Mouse (Mus musculus): ENCODE data around the gene Cuzd1. TPM values are rescaled to one million over a fixed set of nuclear protein-coding genes. Genes with fewer than 3 reads are reported as not detected.

Cuzd1 gene
- not detected for total RNA-seq (2023)

GRCm38 (mm10) chr7:131322192-131322591, at the start of gene Cuzd1:
Cuzd1 (minus strand) TSS chr7:131322292.

GRCm38 (mm10) chr7:131370648-131371469, 48.8 kb upstream of the Cuzd1 start, which contains the start of gene Pstk:
Pstk (plus strand) TSS chr7:131371141.

GRCm38 (mm10) chr7:131362615-131363300, 40.7 kb upstream of the Cuzd1 start, which contains the start of gene 2310057M21Rik:
2310057M21Rik (minus strand) TSS chr7:131362759.

DNA sequence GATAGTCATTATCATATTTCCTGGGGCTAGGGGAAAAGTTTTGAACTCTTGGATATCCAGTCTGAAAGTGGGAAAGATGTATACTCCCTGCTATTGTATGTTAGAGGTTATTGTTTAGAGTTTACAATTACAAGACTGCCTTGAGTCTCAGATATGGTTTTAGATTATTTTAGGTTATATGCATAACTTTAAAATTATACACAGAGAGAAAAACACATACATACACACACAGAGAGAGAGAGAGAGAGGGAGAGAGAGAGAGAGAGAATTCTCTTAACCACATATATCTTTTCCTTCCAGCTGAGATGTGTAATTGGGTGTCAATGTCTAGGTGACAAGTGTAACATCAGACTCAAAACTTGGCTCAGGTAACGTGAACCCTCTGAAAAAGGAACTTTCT, 11.5 kb upstream of the Cuzd1 start, which contains the start of gene Fam24a:
Gene Fam24a (plus strand): TSS at position 301 of the 400 bp plus-strand sequence.

DNA sequence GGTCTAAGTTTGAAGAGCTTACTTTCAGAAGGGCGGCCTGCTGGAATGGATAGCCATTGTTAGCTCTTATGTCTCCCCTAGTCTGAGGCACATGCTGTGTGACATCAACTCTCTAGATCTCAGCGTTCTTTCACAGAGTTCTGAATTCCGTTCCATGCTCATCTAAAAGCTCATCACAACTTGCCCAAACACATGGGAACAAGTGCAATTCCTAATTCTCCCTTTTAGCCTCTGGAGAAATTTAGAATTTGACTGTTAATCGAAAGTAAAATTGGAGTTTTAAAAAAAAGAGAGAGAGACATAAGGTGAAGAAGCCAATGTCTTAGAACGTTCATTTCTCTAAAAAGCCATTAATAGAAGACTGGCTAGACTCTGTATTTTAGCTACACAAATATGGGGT, 7.3 kb upstream of the Cuzd1 start, which contains the start of gene Fam24b:
Gene Fam24b (minus strand): TSS at position 101 of the 400 bp plus-strand sequence.

Other genes with a start within 250 kb of the Cuzd1 start
- not detected for gene 4933402N03Rik, start 176.0 kb downstream of the Cuzd1 start, total RNA-seq (2023)
- gene 5430419D17Rik, start 147.9 kb downstream of the Cuzd1 start, total RNA-seq (2023), result not detected
- gene Fam24b, start 7.2 kb upstream of the Cuzd1 start, total RNA-seq (2023), result not detected
- not detected for gene Fam24a, start 11.6 kb upstream of the Cuzd1 start, total RNA-seq (2023)
- gene 2310057M21Rik, start 40.5 kb upstream of the Cuzd1 start, total RNA-seq (2023), result 1 to 10 TPM; 3.8 to 9.9 TPM
- gene Pstk, start 48.8 kb upstream of the Cuzd1 start, total RNA-seq (2023), result 1 to 10 TPM; 5.3 to 5.5 TPM
- gene Ikzf5, start 88.2 kb upstream of the Cuzd1 start, total RNA-seq (2023), result 10 to 100 TPM; 39.1 to 41.5 TPM
- gene Acadsb, start 88.3 kb upstream of the Cuzd1 start, total RNA-seq (2023), result 10 to 100 TPM; 34.6 to 37.6 TPM
- gene Hmx3, start 220.6 kb upstream of the Cuzd1 start, total RNA-seq (2023), result not detected
- gene Hmx2, start 226.5 kb upstream of the Cuzd1 start, total RNA-seq (2023), result under 1 TPM in 1 of 2 experiments, not detected in 1; 0.44 TPM
- 10 to 100 TPM; 72.8 to 73.5 TPM for gene Bub3, start 237.9 kb upstream of the Cuzd1 start, total RNA-seq (2023)

All from neutrophil, adult 59 days (primary cell).